Mouse (Mus musculus) kidney, postnatal 4 days (tissue): Measurements from ENCODE around the gene Plcb4.
"Not testable (repeated sequence)": the region's sequence is repeated elsewhere in the genome, so short reads cannot be mapped to it uniquely, and the experiment has no call there.

Experiments
- DNase-seq, 2 experiments: peaks; one replicate each; pipeline ENCODE4 v3.0.0; 2021; ENCODE audit warnings: mixed read lengths in 2 of 2

The Plcb4 gene

GRCm38 (mm10) chr2:135717232-135718134 lies 58.7 kb downstream of the Plcb4 start:
- peak; percentile 53 to 69 for DNase-seq

- DNase-seq: no peak
Observed at GRCm38 (mm10) chr2:135722109-135722508, 63.3 kb downstream of the Plcb4 start.

- no peak for DNase-seq
Observed at GRCm38 (mm10) chr2:135723387-135723786, 64.6 kb downstream of the Plcb4 start.

- DNase-seq: no peak
Observed at GRCm38 (mm10) chr2:135724489-135724888, 65.7 kb downstream of the Plcb4 start.

- DNase-seq: no peak
Observed at GRCm38 (mm10) chr2:135725362-135725761, 66.6 kb downstream of the Plcb4 start.

GRCm38 (mm10) chr2:135727088-135727487 lies 68.3 kb downstream of the Plcb4 start:
- no peak for DNase-seq

DNA sequence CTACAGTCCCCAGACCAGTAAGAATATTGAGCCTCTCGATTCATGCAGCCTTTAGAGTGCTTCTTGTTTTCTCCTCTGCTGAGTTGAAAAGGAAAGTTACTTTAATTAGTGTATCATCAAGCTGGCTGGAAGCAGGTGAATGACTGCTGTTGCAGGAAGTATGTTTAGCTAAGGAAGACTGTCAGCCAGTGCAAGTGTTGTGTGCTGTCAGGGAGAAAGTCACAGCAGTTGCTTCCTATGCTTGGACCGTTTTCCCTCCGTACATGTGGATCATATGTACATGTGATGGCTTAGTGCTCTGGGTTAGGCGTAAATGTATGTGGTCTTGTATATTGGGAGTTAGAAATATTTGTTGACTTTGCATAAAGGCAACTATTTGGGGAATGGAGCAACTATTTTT lies 69.1 kb downstream of the Plcb4 start:
- DNase-seq: no peak

GRCm38 (mm10) chr2:135731591-135731990 lies 72.8 kb downstream of the Plcb4 start:
- peak; percentile 45 to 66 for DNase-seq

DNA sequence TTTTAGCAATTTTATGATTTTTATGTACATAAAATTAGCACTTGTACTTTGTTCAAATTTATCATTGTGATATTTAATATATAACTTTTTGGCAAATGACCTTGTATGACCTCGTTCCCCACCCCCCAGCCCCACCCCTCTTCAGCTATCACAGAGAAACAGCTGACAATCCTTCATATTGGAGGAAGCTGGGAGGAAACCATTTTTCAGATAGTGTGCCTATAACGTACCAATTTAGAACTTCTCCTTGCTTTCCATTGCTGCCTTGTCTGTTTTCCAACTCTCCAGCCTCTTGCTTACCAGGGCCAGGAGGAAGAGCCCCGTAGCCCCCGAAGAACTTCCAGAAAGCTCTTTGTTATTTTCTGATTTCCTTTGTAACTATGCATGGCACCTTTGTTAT lies 73.8 kb downstream of the Plcb4 start:
- no peak for DNase-seq

GRCm38 (mm10) chr2:135733926-135734510 lies 75.2 kb downstream of the Plcb4 start:
- DNase-seq: no peak

DNA sequence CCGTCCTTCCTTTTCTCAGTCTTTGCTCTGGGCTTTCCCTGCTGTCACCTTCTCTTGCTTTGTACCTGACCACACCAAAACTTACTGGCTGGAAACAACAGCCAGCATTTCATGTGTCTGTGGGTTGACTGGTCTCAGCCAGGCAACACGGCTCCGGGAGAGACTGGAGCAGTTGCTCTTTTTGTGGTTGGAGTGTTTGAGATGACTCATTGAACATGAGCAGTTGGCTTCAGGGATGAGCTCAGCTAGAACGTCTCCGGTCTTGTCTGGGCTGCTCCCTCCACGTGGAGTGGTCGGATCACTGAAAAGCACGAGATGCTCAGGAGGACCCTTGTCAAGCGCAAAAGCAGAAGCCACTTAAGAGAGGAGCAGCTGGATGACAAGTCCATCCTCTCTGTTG lies 78.7 kb downstream of the Plcb4 start:
- DNase-seq: no peak

DNA sequence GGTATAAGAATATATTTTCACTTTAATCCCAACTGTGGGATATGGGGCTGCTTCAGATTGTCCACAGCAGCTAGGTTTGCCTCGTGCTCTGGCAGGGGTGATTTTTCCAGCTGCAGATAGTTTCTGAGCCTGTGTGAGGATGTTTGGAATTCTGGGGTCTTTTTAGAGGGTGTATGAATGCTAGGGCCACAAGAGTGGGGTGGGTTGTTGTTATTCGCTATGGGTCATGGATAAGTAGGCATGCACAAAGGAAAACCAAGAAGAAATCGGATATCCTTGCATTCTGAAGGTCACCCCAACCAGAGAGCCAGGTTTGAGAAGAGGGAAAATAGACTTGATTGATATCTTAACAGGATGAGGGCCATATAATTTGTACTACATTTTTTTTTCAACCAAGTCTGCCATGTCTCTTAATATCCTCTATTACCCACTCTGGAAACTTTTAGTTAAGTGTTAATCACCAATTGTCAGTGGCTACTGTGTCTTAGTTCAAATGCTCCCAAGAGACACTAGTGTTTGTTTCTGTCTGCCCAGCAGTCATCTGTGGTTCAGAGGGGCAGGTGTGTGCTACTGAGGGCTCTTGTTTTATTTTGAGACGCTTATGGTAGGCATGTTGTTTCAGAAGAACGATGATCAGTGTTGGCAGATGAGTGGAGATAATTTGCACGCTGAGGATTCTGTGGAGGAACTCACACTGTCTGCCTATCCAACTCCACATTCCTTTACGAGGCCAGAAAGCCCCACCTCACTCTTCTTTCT lies 79.4 kb downstream of the Plcb4 start:
- DNase-seq: not testable (repeated sequence)

GRCm38 (mm10) chr2:135738950-135739349 lies 80.1 kb downstream of the Plcb4 start:
- no peak for DNase-seq

DNA sequence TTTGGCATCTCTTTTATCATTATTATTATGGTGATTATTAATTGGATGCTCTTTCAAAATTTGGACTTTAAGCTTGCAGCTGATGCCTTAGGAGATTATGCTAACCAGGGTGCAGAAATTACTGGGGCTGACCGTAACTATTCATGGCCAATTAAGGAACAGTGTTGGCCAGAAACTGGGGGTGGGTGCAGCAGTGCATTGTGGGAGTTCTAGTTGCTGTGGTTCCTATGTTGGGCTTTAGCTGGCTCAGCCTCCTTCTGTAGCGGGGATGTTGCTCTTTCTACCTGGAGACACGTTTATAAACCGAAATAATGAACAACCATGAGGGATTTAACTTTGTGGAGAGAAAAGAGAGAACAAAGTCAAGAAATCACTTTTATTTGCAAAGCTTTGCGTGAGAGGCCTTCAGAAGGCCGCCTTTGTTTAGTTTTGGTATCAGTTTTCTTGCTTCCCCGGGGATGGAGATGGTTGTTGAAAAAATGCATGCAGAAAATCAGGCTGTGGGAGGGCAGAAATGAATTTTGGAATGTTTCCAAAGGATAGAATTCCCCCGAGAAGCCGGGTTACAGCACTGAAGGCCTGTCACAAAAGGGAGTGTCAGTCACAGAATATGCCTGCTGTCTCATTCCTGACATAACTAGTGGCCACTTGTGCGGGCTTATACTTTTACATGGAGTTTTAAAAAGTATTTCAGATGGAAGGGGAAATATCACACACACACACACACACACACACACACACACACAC lies 84.3 kb downstream of the Plcb4 start:
- peak; percentile 45 to 55 for DNase-seq

DNA sequence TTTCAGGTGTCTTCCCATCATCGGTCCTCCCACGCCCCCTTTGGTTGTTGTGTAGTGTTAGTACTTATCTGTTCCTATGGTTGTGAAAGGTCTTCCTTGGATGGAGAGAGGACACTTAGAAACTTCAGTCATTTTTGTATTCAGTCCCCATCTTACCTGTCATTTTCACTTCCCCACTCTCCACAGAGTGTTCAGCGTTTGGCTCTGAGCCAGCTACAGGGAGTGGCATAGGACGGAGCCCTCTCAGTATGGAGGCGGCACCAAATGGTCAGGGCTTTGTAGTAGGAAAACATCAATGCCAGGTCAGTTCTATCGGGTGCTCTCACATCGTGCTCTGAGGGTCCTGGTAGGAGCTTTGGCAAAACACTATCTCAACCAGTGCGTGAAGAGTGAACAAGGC lies 85.9 kb downstream of the Plcb4 start:
- DNase-seq: peak in 1 of 2 experiments; percentile 31

DNA sequence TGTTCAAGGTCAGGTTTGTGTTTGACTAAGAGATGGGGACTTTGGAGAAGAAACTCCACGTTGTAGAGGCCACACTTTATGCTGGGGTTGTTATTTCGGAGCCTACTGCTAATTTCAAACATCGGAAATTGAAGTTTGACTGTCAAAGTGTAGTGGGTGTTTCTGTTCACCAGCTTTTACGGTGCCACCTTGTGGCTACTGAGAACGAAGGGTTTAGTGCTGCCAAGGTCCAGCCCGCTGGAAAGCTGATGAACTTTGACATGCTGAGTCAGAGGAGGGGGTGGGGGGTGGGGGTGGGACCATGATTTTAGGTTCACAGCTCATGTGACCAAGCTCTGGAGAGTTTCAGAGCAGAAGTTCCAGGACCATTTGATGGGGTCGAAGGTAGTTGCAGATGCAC lies 86.3 kb downstream of the Plcb4 start:
- peak in 1 of 2 experiments; percentile 53 for DNase-seq

DNA sequence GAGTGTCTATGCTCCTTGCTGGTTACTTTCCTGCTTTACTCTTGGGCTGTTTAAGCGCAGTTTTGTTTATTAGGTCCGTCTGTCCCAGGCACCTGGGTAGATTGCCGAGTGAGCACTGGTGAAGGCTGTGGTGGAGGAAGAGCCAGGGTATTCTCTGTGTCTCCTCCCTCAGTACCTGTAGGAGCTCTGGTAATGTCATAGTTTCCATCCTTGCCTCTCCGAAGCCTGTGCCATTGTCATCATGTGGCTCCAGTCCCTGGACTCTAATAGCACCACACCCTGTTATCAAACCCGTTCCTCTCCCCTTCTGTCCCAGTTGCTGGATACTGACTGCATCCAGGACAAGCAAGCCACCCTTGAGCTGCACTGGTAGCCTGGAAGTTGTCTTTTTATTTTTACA lies 89.6 kb downstream of the Plcb4 start:
- no peak for DNase-seq

- DNase-seq: no peak
Observed at GRCm38 (mm10) chr2:135749606-135750005, 90.8 kb downstream of the Plcb4 start.

DNA sequence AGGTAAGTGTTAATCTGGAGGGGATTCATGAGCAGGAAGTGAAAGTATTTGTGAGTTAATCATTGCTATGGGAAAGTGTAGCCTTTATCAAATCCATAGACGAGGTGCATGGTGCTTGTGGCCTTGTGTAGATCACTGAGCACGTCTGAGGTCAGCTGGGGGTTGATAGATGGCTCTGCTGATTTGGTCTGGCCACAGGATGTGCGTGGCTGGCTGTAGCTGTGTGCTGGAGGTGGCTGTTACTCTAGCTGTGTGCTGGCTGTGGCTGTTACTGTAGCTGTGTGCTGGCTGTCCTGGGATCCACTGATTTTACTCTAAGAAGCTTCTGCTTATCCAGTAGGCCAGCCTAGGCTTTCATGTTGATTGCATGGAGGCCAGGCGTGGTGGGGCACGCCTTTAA lies 91.9 kb downstream of the Plcb4 start:
- no peak for DNase-seq

- no peak for DNase-seq
Observed at GRCm38 (mm10) chr2:135755792-135756191, 97.0 kb downstream of the Plcb4 start.

DNA sequence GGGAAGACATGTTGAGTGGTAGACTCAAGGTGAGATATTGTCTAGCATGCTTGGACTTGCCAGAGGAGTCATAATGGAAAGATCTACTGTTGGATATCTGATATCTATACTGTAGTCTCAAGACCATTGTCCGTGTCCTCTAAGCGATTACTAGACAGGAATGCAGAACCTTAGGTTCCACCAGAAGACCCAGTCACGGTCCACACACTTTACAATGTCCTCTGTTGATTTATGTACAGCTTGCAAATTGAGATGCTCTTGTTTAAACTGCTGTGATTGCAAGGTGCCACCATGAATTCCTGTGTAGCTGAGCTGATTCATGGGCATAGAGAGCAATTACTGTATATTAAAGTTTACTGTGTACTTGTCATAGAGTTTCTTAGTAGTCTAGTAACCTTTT lies 98.7 kb downstream of the Plcb4 start:
- DNase-seq: no peak

- no peak for DNase-seq
Observed at GRCm38 (mm10) chr2:135759499-135760095, 100.8 kb downstream of the Plcb4 start.
